Mouse (Mus musculus): ENCODE results near the gene Saxo1. TPM values are rescaled to one million over a fixed set of nuclear protein-coding genes. Genes with fewer than 3 reads are reported as not detected.
A peak's percentile ranks its signal among the peaks of the same experiment; 100 is the strongest.

Saxo1 gene
- not detected in 2 replicates for polyA plus RNA-seq (2014; fragmentation: Nextera tagmentation; extraction: Ambion mirVana)

- H3K4me1 ChIP-seq (ENCODE audit: control insufficient read depth, insufficient read depth, low read length): no peaks in the 10 kb centered on the region
- DNase-seq (no peak), ATAC-seq (ENCODE audit: low FRiP score, low TSS enrichment) (no peak)
- no peaks in the 10 kb centered on the region for H3K27me3 ChIP-seq (ENCODE audit: control insufficient read depth, insufficient read depth, low read length)
- no peak within 1 kb of the TSS for H3K4me3 ChIP-seq (replicated peaks; ENCODE audit: low read depth, low read length)
- no peak within 1 kb of the TSS for H3K27ac ChIP-seq (replicated peaks; ENCODE audit: low read depth, low read length)
- H3K9ac ChIP-seq (replicated peaks; ENCODE audit: low read length): no peak within 1 kb of the TSS
- WGBS: 91% methylated on average over 7 of the region's 7 CpGs
- no peaks in the 10 kb centered on the region for H3K36me3 ChIP-seq (ENCODE audit: control insufficient read depth, insufficient read depth, low read length)
- no peak within 1 kb of the TSS for H3K4me2 ChIP-seq (ENCODE audit: low read length)
- no peaks in the 10 kb centered on the region for H3K9me3 ChIP-seq (ENCODE audit: control insufficient read depth, low read length)
Measured at GRCm38 (mm10) chr4:86558228-86558627, at the start of gene Saxo1. Gene Saxo1, minus strand, starts transcription at chr4:86558328.

GRCm38 (mm10) chr4:86591304-86591703 lies 33.2 kb upstream of the Saxo1 start:
- H3K36me3 ChIP-seq (ENCODE audit: control insufficient read depth, insufficient read depth, low read length): peaks cover 23% of the 10 kb centered on the region; the same call in 1 of the 2 replicates
- no peak for DNase-seq
- ATAC-seq (ENCODE audit: low FRiP score, low TSS enrichment): no peak
- no peak overlapping the region for H3K4me3 ChIP-seq (replicated peaks; ENCODE audit: low read depth, low read length)
- WGBS: 94% methylated on average over 2 of the region's 2 CpGs
- no peak overlapping the region for H3K9ac ChIP-seq (replicated peaks; ENCODE audit: low read length)
- no peak overlapping the region for H3K4me2 ChIP-seq (ENCODE audit: low read length)
- no peaks in the 10 kb centered on the region for H3K27me3 ChIP-seq (ENCODE audit: control insufficient read depth, insufficient read depth, low read length)
- no peaks in the 10 kb centered on the region for H3K9me3 ChIP-seq (ENCODE audit: control insufficient read depth, low read length)
- no peak overlapping the region for H3K27ac ChIP-seq (replicated peaks; ENCODE audit: low read depth, low read length)
- H3K4me1 ChIP-seq (ENCODE audit: control insufficient read depth, insufficient read depth, low read length): no peaks in the 10 kb centered on the region

GRCm38 (mm10) chr4:86588236-86588635 lies 30.1 kb upstream of the Saxo1 start:
- Histone ChIP-seq H3K36me3 (ENCODE audit: control insufficient read depth, insufficient read depth, low read length) (peaks cover 38% of the 10 kb centered on the region), H3K4me2 (ENCODE audit: low read length) (no peak overlapping the region), H3K4me3 (replicated peaks; ENCODE audit: low read depth, low read length) (no peak overlapping the region), H3K27me3 (ENCODE audit: control insufficient read depth, insufficient read depth, low read length) (no peaks in the 10 kb centered on the region), H3K9me3 (ENCODE audit: control insufficient read depth, low read length) (no peaks in the 10 kb centered on the region), H3K4me1 (ENCODE audit: control insufficient read depth, insufficient read depth, low read length) (no peaks in the 10 kb centered on the region), H3K27ac (replicated peaks; ENCODE audit: low read depth, low read length) (no peak overlapping the region), H3K9ac (replicated peaks; ENCODE audit: low read length) (no peak overlapping the region)
- ATAC-seq (ENCODE audit: low FRiP score, low TSS enrichment) (no peak), DNase-seq (no peak)
- WGBS: 85% methylated on average over 3 of the region's 3 CpGs

GRCm38 (mm10) chr4:86580591-86580990 lies 22.5 kb upstream of the Saxo1 start:
- DNase-seq (no peak), ATAC-seq (ENCODE audit: low FRiP score, low TSS enrichment) (no peak)
- WGBS: 82% methylated on average over 3 of the region's 3 CpGs
- Histone ChIP-seq H3K4me3 (replicated peaks; ENCODE audit: low read depth, low read length) (no peak overlapping the region), H3K9me3 (ENCODE audit: control insufficient read depth, low read length) (no peaks in the 10 kb centered on the region), H3K27me3 (ENCODE audit: control insufficient read depth, insufficient read depth, low read length) (no peaks in the 10 kb centered on the region), H3K4me1 (ENCODE audit: control insufficient read depth, insufficient read depth, low read length) (peaks cover 19% of the 10 kb centered on the region), H3K9ac (replicated peaks; ENCODE audit: low read length) (no peak overlapping the region), H3K4me2 (ENCODE audit: low read length) (no peak overlapping the region), H3K27ac (replicated peaks; ENCODE audit: low read depth, low read length) (no peak overlapping the region), H3K36me3 (ENCODE audit: control insufficient read depth, insufficient read depth, low read length) (peaks cover 36% of the 10 kb centered on the region)

- DNase-seq (no peak), ATAC-seq (ENCODE audit: low FRiP score, low TSS enrichment) (no peak)
- Histone ChIP-seq H3K9ac (replicated peaks; ENCODE audit: low read length) (no peak overlapping the region), H3K4me1 (ENCODE audit: control insufficient read depth, insufficient read depth, low read length) (peaks cover 19% of the 10 kb centered on the region), H3K36me3 (ENCODE audit: control insufficient read depth, insufficient read depth, low read length) (peaks cover 31% of the 10 kb centered on the region), H3K9me3 (ENCODE audit: control insufficient read depth, low read length) (no peaks in the 10 kb centered on the region), H3K4me3 (replicated peaks; ENCODE audit: low read depth, low read length) (no peak overlapping the region), H3K27ac (replicated peaks; ENCODE audit: low read depth, low read length) (no peak overlapping the region), H3K27me3 (ENCODE audit: control insufficient read depth, insufficient read depth, low read length) (no peaks in the 10 kb centered on the region), H3K4me2 (ENCODE audit: low read length) (no peak overlapping the region)
- WGBS: 62% methylated on average over 4 of the region's 4 CpGs
Measured at GRCm38 (mm10) chr4:86580056-86580455, 21.9 kb upstream of the Saxo1 start.

GRCm38 (mm10) chr4:86576630-86577225 lies 18.6 kb upstream of the Saxo1 start:
- Histone ChIP-seq H3K4me3 (replicated peaks; ENCODE audit: low read depth, low read length) (peak overlapping the region; percentile 94), H3K27ac (replicated peaks; ENCODE audit: low read depth, low read length) (peak overlapping the region; percentile 97), H3K4me1 (ENCODE audit: control insufficient read depth, insufficient read depth, low read length) (peaks cover 22% of the 10 kb centered on the region), H3K36me3 (ENCODE audit: control insufficient read depth, insufficient read depth, low read length) (0 out of 2 replicates have a peak, but pooled peaks cover 8% of the 10 kb centered on the region), H3K9me3 (ENCODE audit: control insufficient read depth, low read length) (no peaks in the 10 kb centered on the region), H3K27me3 (ENCODE audit: control insufficient read depth, insufficient read depth, low read length) (no peaks in the 10 kb centered on the region), H3K4me2 (ENCODE audit: low read length) (peak overlapping the region; percentile 96), H3K9ac (replicated peaks; ENCODE audit: low read length) (peak overlapping the region; percentile 95)
- ATAC-seq (ENCODE audit: low FRiP score, low TSS enrichment) (no peak), DNase-seq (no peak)
- 9% methylated on average over 11 of the region's 11 CpGs for WGBS

- peak overlapping the region; percentile 94 for H3K4me3 ChIP-seq (replicated peaks; ENCODE audit: low read depth, low read length)
- ATAC-seq (ENCODE audit: low FRiP score, low TSS enrichment): no peak
- H3K9me3 ChIP-seq (ENCODE audit: control insufficient read depth, low read length): no peaks in the 10 kb centered on the region
- peak overlapping the region; percentile 97 for H3K27ac ChIP-seq (replicated peaks; ENCODE audit: low read depth, low read length)
- DNase-seq: peak; percentile 75
- under 1% methylated on average over 20 of the region's 20 CpGs for WGBS
- H3K4me2 ChIP-seq (ENCODE audit: low read length): peak overlapping the region; percentile 96
- peak overlapping the region; percentile 95 for H3K9ac ChIP-seq (replicated peaks; ENCODE audit: low read length)
- H3K4me1 ChIP-seq (ENCODE audit: control insufficient read depth, insufficient read depth, low read length): peaks cover 22% of the 10 kb centered on the region
- H3K27me3 ChIP-seq (ENCODE audit: control insufficient read depth, insufficient read depth, low read length): no peaks in the 10 kb centered on the region
- 0 out of 2 replicates have a peak, but pooled peaks cover 6% of the 10 kb centered on the region for H3K36me3 ChIP-seq (ENCODE audit: control insufficient read depth, insufficient read depth, low read length)
Measured at GRCm38 (mm10) chr4:86576120-86576541, 18.0 kb upstream of the Saxo1 start.

GRCm38 (mm10) chr4:86575283-86575983 lies 17.3 kb upstream of the Saxo1 start, which contains the start of gene Rraga:
Gene Rraga, plus strand, starts transcription at chr4:86575668.
- Histone ChIP-seq H3K27me3 (ENCODE audit: control insufficient read depth, insufficient read depth, low read length) (no peaks in the 10 kb centered on the region), H3K9ac (replicated peaks; ENCODE audit: low read length) (peak within 1 kb of the TSS; percentile 95), H3K27ac (replicated peaks; ENCODE audit: low read depth, low read length) (peak within 1 kb of the TSS; percentile 97), H3K9me3 (ENCODE audit: control insufficient read depth, low read length) (no peaks in the 10 kb centered on the region), H3K36me3 (ENCODE audit: control insufficient read depth, insufficient read depth, low read length) (0 out of 2 replicates have a peak, but pooled peaks cover 6% of the 10 kb centered on the region), H3K4me3 (replicated peaks; ENCODE audit: low read depth, low read length) (peak within 1 kb of the TSS; percentile 94), H3K4me2 (ENCODE audit: low read length) (peak within 1 kb of the TSS; percentile 96), H3K4me1 (ENCODE audit: control insufficient read depth, insufficient read depth, low read length) (peaks cover 22% of the 10 kb centered on the region)
- DNase-seq (peak; percentile 98), ATAC-seq (ENCODE audit: low FRiP score, low TSS enrichment) (peak; percentile 98)
- under 1% methylated on average over 53 of the region's 53 CpGs for WGBS
